Mouse (Mus musculus) colon, adult 2 months (tissue): Measurements from ENCODE around the gene Epha2. TPM values are rescaled to one million over a fixed set of nuclear protein-coding genes. Genes with fewer than 3 reads are reported as not detected.

ENCODE experiments used
- polyA plus RNA-seq: library from polyadenylated mRNA; depleted of rRNA; stranded (reverse); fragments of >200 nt; gene quantifications from 2 replicates; pipeline ENCODE4 v1.2.3, GENCODE M21; 2012; rRNA removed

Epha2 gene
- polyA plus RNA-seq: 13.9 and 17.4 TPM in 2 replicates

GRCm38 (mm10) chr4:141301116-141301553, at the start of gene Epha2:
Gene Epha2 (plus strand): TSS chr4:141301240.

DNA sequence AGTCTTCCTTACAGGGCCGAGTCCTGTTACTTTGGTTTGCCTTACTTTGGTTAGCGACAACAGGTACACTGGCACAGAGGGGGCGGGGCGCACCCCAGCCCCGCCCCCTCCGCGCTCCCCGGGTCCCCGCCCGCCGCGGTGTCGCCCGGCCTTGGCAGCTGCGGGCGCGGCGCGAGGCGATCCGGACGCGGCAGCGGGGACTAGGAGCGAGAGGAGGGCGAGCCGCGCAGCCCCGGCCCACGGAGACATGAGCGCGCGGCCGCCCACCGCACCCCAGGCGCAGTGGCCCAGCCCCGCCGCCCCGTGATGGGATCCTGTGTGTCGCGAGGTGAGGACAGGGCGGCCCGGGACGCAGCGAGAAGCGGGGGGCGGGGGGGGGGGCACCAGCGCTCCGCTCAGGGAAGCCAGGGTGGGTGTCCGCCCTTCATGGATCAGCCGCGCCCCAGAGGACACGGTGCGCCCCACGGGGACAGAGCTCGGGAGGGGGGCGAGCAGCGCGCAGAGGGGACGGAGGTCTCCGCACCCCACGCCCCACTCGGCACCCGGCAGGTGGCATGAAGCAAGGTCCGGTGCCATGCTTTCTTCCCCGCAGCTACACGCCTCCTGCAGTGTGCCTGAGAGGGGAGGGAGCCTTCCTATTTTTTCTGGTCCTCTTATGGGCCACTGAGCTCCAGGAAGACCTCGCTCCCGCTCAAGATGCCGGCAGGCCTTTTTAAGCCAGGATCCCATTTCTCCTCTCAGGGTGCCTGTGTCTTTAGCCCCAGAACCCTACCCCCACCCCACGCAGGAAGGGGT, 67.2 kb downstream of the Epha2 start, which contains the start of gene Fam131c:
Fam131c (plus strand) TSS at position 224 of the 795 bp plus-strand sequence.

Other genes with a start within 250 kb of the Epha2 start
- gene Crocc, start 240.7 kb upstream of the Epha2 start, polyA plus RNA-seq: 12.1 and 15.6 TPM in 2 replicates
- gene Necap2, start 222.9 kb upstream of the Epha2 start, polyA plus RNA-seq: 95.4 and 103 TPM in 2 replicates
- 0.10 TPM in 1 of 2 replicates, not detected in the other for gene Spata21, start 212.9 kb upstream of the Epha2 start, polyA plus RNA-seq
- gene Szrd1, start 161.5 kb upstream of the Epha2 start, polyA plus RNA-seq: 67.9 and 69.4 TPM in 2 replicates
- 13.2 and 13.4 TPM in 2 replicates for gene Fbxo42, start 153.3 kb upstream of the Epha2 start, polyA plus RNA-seq
- 2.5 and 3.6 TPM in 2 replicates for gene Rsg1, start 87.3 kb upstream of the Epha2 start, polyA plus RNA-seq
- gene Arhgef19, start 61.7 kb upstream of the Epha2 start, polyA plus RNA-seq: 23.9 and 27.9 TPM in 2 replicates
- gene Fam131c, start 67.0 kb downstream of the Epha2 start, polyA plus RNA-seq: 0.49 and 0.74 TPM in 2 replicates
- 0.06 TPM in 1 of 2 replicates, not detected in the other for gene Clcnka, start 97.5 kb downstream of the Epha2 start, polyA plus RNA-seq
- gene Clcnkb, start 114.8 kb downstream of the Epha2 start, polyA plus RNA-seq: 0.08 and 0.92 TPM in 2 replicates
- 16.5 and 19.5 TPM in 2 replicates for gene Hspb7, start 119.5 kb downstream of the Epha2 start, polyA plus RNA-seq
- gene Srarp, start 134.9 kb downstream of the Epha2 start, polyA plus RNA-seq: 0.35 and 0.40 TPM in 2 replicates
- gene Zbtb17, start 143.4 kb downstream of the Epha2 start, polyA plus RNA-seq: 40.2 and 41.1 TPM in 2 replicates
- gene Spen, start 237.4 kb downstream of the Epha2 start, polyA plus RNA-seq: 21.2 and 27.0 TPM in 2 replicates